Mouse (Mus musculus) heart, embryonic 12.5 days (tissue): ENCODE data around the gene Mplkip. TPM values are rescaled to one million over a fixed set of nuclear protein-coding genes. Genes with fewer than 3 reads are reported as not detected.

Experiments
- ATAC-seq: fragments of 200-750 bp; cut with Nextera tagmentation; 2 replicates; pipeline ENCODE4 v1.8.0; 2017; ENCODE audit warnings: moderate TSS enrichment, moderate library complexity; ENCODE audit not compliant: insufficient number of reproducible peaks, low FRiP score
- H3K27ac ChIP-seq: fragments of 300-500 bp; sonication (generic); 2 replicates; pipeline ENCODE4 v1.5.1; 2016; ENCODE audit warnings: mild to moderate bottlenecking, moderate library complexity; ENCODE audit not compliant: poor library complexity, severe bottlenecking
- H3K27me3 ChIP-seq: fragments of 300-500 bp; sonication (generic); replicated peaks from 2 replicates; pipeline ENCODE4 v1.6.1; 2016; ENCODE audit warnings: mild to moderate bottlenecking, moderate library complexity
- H3K36me3 ChIP-seq: fragments of 300-500 bp; sonication (generic); 2 replicates; pipeline ENCODE4 v1.6.1; 2016; ENCODE audit warnings: mild to moderate bottlenecking, moderate library complexity
- H3K4me1 ChIP-seq: fragments of 300-500 bp; sonication (generic); replicated peaks from 2 replicates; pipeline ENCODE4 v1.6.1; 2016; ENCODE audit warnings: mild to moderate bottlenecking
- H3K4me2 ChIP-seq: fragments of 300-500 bp; sonication (generic); 2 replicates; pipeline ENCODE4 v1.6.1; 2016; ENCODE audit warnings: mild to moderate bottlenecking, moderate library complexity
- H3K4me3 ChIP-seq: fragments of 300-500 bp; sonication (generic); 2 replicates; pipeline ENCODE4 v1.5.1; 2016; ENCODE audit warnings: mild to moderate bottlenecking
- H3K9ac ChIP-seq: fragments of 300-500 bp; sonication (generic); 2 replicates; pipeline ENCODE4 v1.6.1; 2016; ENCODE audit warnings: mild to moderate bottlenecking, moderate library complexity
- H3K9me3 ChIP-seq: fragments of 300-500 bp; sonication (generic); replicated peaks from 2 replicates; pipeline ENCODE4 v1.6.1; 2016; ENCODE audit warnings: mild to moderate bottlenecking, moderate library complexity
- WGBS: fragments of 180-500 bp; shearing (Covaris S2); methylation state at CpG from one replicate; pipeline ENCODE4 v1.1.7; 2016; 5-methylcytosine and 5-hydroxymethylcytosine counted together
- polyA plus RNA-seq: library from polyadenylated mRNA; unstranded; fragments of >200 nt; fragmentation: Nextera tagmentation; extraction: Ambion mirVana; gene quantifications from 2 replicates; pipeline ENCODE4 v1.2.1, GENCODE M21; 2016

The Mplkip gene
- polyA plus RNA-seq: 35.5 and 36.4 TPM in 2 replicates

DNA sequence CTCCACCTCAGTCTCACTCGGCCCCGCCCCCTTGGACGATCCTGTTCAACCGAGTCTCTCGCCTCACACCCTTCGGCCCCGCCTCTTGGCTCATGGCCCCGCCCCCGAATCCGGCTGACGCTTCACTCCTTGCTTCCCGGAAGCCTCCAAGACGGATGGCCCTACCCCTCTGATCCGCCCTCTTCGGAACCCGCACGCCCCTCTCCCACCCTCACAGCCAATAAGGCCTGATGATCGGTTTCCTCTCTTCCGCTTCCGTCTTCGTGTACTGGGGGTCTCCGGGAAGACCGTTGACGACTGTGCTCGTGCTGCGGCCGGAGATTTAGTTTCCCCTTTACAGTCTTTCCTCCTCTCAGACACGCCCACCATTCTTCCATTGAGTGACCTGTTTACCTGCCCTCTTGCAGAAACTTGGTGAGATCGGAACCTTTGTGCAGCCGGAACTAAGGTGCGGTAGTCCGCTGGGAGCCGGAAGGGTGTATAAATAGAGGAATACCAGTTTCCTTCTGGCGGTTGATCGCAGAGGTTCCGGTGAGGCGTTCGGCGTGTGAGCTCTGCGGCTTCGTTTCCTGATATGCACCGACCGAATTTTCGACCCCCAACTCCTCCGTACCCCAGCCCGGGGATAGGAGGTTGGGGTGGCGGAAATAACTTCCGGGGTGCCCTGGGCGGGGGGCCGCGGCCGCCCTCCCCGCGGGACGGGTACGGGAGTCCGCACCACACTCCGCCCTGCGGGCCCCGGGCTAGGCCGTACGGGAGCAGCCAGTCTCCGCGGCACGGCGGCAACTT, at the start of gene Mplkip, which contains the start of gene Sugct:
Gene Mplkip, plus strand, starts transcription at position 282 of the 789 bp plus-strand sequence.
Gene Sugct, minus strand, starts transcription at position 643 of the 789 bp plus-strand sequence.
- Histone ChIP-seq H3K27ac (peak within 1 kb of the TSS; percentile 91), H3K4me1 (peaks cover 7% of the 10 kb centered on the region), H3K4me3 (peak within 1 kb of the TSS; percentile 90), H3K4me2 (peak within 1 kb of the TSS; percentile 74), H3K9ac (peak within 1 kb of the TSS; percentile 94), H3K9me3 (no peaks in the 10 kb centered on the region), H3K36me3 (peaks cover 3% of the 10 kb centered on the region; the same call in 1 of the 2 replicates), H3K27me3 (no peaks in the 10 kb centered on the region)
- ATAC-seq: peak; percentile 98
- under 1% methylated on average over 65 of the region's 66 CpGs for WGBS

GRCm38 (mm10) chr13:17667380-17667779, 27.6 kb upstream of the Mplkip start:
- Histone ChIP-seq H3K27ac (no peak overlapping the region), H3K4me2 (no peak overlapping the region), H3K9ac (no peak overlapping the region), H3K27me3 (no peaks in the 10 kb centered on the region), H3K4me3 (no peak overlapping the region), H3K9me3 (no peaks in the 10 kb centered on the region), H3K4me1 (no peaks in the 10 kb centered on the region), H3K36me3 (no peaks in the 10 kb centered on the region)
- no peak for ATAC-seq
- 85% methylated on average over 1 of the region's 1 CpGs for WGBS

GRCm38 (mm10) chr13:17671122-17671521, 23.9 kb upstream of the Mplkip start:
- H3K9me3 ChIP-seq: no peaks in the 10 kb centered on the region
- no peak overlapping the region for H3K4me2 ChIP-seq
- no peak overlapping the region for H3K4me3 ChIP-seq
- H3K27me3 ChIP-seq: no peaks in the 10 kb centered on the region
- WGBS: 80% methylated on average over 1 of the region's 1 CpGs
- H3K4me1 ChIP-seq: no peaks in the 10 kb centered on the region
- H3K27ac ChIP-seq: no peak overlapping the region
- no peak overlapping the region for H3K9ac ChIP-seq
- H3K36me3 ChIP-seq: no peaks in the 10 kb centered on the region
- no peak for ATAC-seq

DNA sequence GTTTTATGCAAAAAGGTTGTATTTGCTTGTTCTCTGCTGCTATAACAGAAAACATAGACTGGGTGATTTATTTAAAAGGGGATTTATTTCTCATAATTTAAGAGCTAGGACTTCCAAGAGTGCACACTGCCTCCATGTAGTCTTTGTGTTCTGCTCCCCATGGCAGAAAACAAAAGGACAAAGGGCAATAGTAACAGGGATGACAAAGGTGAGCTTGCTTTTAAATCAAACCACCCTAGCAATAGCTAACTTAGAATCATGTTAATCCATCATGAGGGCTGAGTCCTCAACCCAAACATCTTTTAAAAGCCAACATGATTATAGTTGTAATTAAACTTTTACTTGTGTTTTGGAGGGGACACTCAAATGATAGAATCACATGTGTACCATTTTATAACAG, 5.5 kb upstream of the Mplkip start:
- Histone ChIP-seq H3K4me1 (peaks cover 7% of the 10 kb centered on the region), H3K36me3 (no peaks in the 10 kb centered on the region), H3K9ac (no peak overlapping the region), H3K27me3 (no peaks in the 10 kb centered on the region), H3K27ac (no peak overlapping the region), H3K9me3 (no peaks in the 10 kb centered on the region), H3K4me3 (no peak overlapping the region), H3K4me2 (no peak overlapping the region)
- ATAC-seq: no peak

DNA sequence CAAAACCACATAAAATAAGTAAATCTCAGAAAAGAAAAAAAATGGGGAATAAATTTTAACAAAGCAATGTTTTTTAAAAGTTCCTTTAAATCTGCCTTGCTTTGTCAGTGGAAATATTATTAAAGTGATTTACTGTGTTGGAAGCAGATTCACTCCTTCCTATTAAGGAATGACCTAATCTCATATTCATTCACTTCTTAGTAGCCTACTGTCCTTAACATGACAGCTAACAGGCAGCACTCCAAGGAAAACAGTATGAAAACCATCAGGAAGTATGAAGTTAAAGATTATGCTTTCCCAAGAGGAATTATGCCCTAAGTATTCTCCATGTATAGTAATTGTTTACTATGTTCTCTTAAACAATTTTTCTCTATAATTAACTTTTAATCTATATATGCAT, 4.3 kb upstream of the Mplkip start:
- H3K9me3 ChIP-seq: no peaks in the 10 kb centered on the region
- no peak overlapping the region for H3K4me3 ChIP-seq
- no peaks in the 10 kb centered on the region for H3K27me3 ChIP-seq
- H3K36me3 ChIP-seq: no peaks in the 10 kb centered on the region
- no peak overlapping the region for H3K27ac ChIP-seq
- H3K4me2 ChIP-seq: no peak overlapping the region
- peaks cover 7% of the 10 kb centered on the region for H3K4me1 ChIP-seq
- no peak overlapping the region for H3K9ac ChIP-seq
- ATAC-seq: no peak

DNA sequence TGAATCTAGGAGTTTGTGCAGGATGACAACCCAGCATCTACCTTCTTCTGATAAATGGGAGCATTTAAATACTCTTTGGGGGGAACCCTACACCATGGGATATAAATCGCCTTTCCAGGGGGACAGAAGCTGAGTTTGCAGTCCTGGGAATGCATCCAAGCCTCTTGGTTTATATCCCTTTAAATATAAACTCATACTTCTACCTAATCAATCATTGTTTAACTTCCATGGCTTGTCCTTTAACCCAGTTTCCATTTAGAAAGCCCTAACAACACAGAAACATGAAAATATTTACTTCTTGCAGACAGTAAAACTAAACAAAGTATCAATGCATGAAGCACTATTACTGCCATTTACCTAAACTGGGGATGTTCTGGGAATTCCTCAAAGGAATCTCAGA, 3.6 kb upstream of the Mplkip start:
- ATAC-seq: no peak
- H3K27ac ChIP-seq: no peak overlapping the region
- 70% methylated on average over 1 of the region's 1 CpGs for WGBS
- no peak overlapping the region for H3K9ac ChIP-seq
- no peaks in the 10 kb centered on the region for H3K9me3 ChIP-seq
- H3K27me3 ChIP-seq: no peaks in the 10 kb centered on the region
- H3K4me1 ChIP-seq: peaks cover 7% of the 10 kb centered on the region
- no peak overlapping the region for H3K4me3 ChIP-seq
- H3K36me3 ChIP-seq: no peaks in the 10 kb centered on the region
- no peak overlapping the region for H3K4me2 ChIP-seq

GRCm38 (mm10) chr13:17693816-17694215, 1.2 kb upstream of the Mplkip start:
- Histone ChIP-seq H3K27me3 (no peaks in the 10 kb centered on the region), H3K27ac (no peak overlapping the region), H3K4me3 (peak overlapping the region; percentile 90; the same call in 1 of the 2 replicates), H3K4me1 (peaks cover 11% of the 10 kb centered on the region), H3K9me3 (no peaks in the 10 kb centered on the region), H3K9ac (no peak overlapping the region), H3K4me2 (peak overlapping the region; percentile 41), H3K36me3 (peaks cover 3% of the 10 kb centered on the region; the same call in 1 of the 2 replicates)
- WGBS: 69% methylated on average over 5 of the region's 5 CpGs
- no peak for ATAC-seq

- WGBS: under 1% methylated on average over 22 of the region's 25 CpGs
Measured at GRCm38 (mm10) chr13:17694414-17694813, 578 bp upstream of the Mplkip start.

DNA sequence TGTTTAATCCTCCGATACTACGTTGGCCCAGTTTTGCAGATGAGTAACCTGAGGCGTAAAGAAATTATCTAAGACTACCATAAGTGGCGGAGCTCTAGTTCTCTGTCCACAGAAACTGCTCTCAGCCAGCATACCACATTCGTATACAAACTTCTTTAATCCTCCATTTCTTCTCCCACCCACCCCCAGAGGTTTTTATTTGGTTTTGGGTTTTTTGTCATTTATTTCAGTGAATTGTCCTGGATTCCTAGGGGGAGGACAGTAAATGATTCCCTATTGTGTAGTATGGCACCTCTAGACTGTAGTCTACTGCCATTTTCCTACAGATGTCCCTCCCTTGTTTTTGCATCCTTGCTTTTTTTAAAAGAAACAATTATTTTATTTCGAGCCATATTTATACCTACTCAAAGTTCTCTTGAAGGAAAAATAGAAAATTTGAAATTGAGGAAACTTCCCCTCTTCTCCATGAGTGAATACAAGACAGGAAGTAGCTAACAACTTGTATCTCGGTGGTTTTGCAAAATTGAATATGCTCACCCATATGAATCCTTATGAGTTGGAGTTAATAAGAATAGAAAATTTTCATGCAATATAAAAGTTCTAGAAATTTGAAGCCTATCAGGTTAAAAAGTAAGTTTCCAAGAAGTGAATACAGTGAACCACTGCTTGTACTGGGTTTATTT, 1.0 kb downstream of the Mplkip start:
- H3K36me3 ChIP-seq: peaks cover 3% of the 10 kb centered on the region; the same call in 1 of the 2 replicates
- peak overlapping the region; percentile 90 for H3K4me3 ChIP-seq
- peaks cover 7% of the 10 kb centered on the region for H3K4me1 ChIP-seq
- peak overlapping the region; percentile 91 for H3K27ac ChIP-seq
- H3K4me2 ChIP-seq: peak overlapping the region; percentile 71
- H3K9ac ChIP-seq: peak overlapping the region; percentile 94
- no peaks in the 10 kb centered on the region for H3K9me3 ChIP-seq
- ATAC-seq: no peak
- 9% methylated on average over 7 of the region's 7 CpGs for WGBS
- no peaks in the 10 kb centered on the region for H3K27me3 ChIP-seq

More at GRCm38 (mm10) chr13:17694414-17694813, 578 bp upstream of the Mplkip start:
- peak overlapping the region; percentile 82 for H3K9ac ChIP-seq
- peaks cover 3% of the 10 kb centered on the region; the same call in 1 of the 2 replicates for H3K36me3 ChIP-seq
- no peaks in the 10 kb centered on the region for H3K27me3 ChIP-seq
- H3K4me1 ChIP-seq: peaks cover 11% of the 10 kb centered on the region
- ATAC-seq: peak; percentile 72
- peak overlapping the region; percentile 80 for H3K27ac ChIP-seq
- peak overlapping the region; percentile 74 for H3K4me2 ChIP-seq
- H3K4me3 ChIP-seq: peak overlapping the region; percentile 90
- no peaks in the 10 kb centered on the region for H3K9me3 ChIP-seq

DNA sequence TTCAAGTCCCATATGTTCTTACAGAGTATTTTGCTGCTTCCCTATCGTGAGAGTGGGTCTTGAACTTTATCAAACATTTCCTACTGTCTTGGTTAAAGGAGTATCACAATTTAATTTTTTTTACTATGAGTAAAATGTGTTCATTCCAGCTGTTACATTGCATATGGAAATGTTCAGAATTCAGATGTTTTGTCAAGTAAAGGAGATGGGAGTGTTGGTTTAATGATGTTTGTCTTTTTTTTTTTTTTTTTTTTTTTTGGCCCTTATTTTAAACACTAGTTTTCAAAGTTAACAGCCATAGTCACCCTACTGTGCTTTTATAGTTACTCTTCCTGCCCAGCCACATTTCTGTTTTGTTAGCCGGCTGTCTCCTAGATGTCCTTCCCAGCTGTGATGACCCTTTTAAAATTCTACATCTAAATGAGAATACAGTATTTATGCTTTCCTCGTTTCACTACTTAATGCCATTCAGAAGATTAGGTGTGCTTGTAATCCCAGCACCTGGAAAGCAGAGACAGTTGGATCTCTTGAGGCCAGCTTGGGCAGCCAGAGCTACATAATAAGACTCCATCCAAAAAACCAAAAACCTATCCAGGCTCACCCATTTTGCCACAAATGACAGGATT, 5.2 kb downstream of the Mplkip start:
- no peak overlapping the region for H3K27ac ChIP-seq
- peaks cover 12% of the 10 kb centered on the region for H3K36me3 ChIP-seq
- no peak overlapping the region for H3K4me2 ChIP-seq
- no peak for ATAC-seq
- no peaks in the 10 kb centered on the region for H3K27me3 ChIP-seq
- H3K9me3 ChIP-seq: no peaks in the 10 kb centered on the region
- H3K9ac ChIP-seq: no peak overlapping the region
- no peak overlapping the region for H3K4me3 ChIP-seq
- WGBS: 85% methylated on average over 3 of the region's 3 CpGs
- peaks cover 8% of the 10 kb centered on the region for H3K4me1 ChIP-seq

DNA sequence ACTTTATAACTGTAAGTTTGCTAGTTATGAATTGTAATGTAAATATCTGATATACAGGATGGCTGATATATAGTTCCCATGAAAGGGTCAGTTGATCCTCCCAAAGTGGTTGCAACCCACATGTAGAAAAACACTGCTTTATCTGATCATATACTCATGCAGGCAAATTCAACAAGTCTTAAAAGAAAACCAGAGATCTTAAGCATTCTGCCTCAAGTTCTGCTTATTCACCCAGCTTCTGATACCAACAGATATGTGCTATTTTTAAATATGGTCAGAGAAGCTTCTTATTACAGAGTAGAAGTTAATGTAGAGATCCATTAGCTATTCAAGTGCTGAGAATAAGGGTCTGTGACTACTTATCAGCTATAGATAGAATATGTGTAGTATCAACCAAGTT, 6.3 kb downstream of the Mplkip start:
- Histone ChIP-seq H3K27ac (no peak overlapping the region), H3K4me2 (no peak overlapping the region), H3K36me3 (peaks cover 12% of the 10 kb centered on the region), H3K4me1 (peaks cover 8% of the 10 kb centered on the region), H3K27me3 (no peaks in the 10 kb centered on the region), H3K9me3 (no peaks in the 10 kb centered on the region), H3K9ac (no peak overlapping the region), H3K4me3 (no peak overlapping the region)
- ATAC-seq: no peak
